Mouse (Mus musculus) CH12.LX (cell line): ENCODE measurements around the gene Gm20388.

Source experiments
- CTCF ChIP-seq, 2 experiments: IDR thresholded peaks in 1 of 2; conservative IDR thresholded peaks in 1 of 2; 2 replicates each; pipeline ENCODE4 v1.5.1; 2011 to 2012; ENCODE audit warnings: low read depth in 2 of 2, low read length in 2 of 2, improper control_type of control experiment in 1 of 2, inconsistent platforms in 1 of 2, mild to moderate bottlenecking in 1 of 2, moderate library complexity in 1 of 2
- ELF1 ChIP-seq: IDR thresholded peaks from 2 replicates; pipeline ENCODE4 v1.6.1; 2014; ENCODE audit warnings: low read depth, mild to moderate bottlenecking, inconsistent platforms, low read length, improper control_type of control experiment
- EP300 ChIP-seq: IDR thresholded peaks from 2 replicates; pipeline ENCODE4 v1.6.1; 2011; ENCODE audit warnings: low read length, improper control_type of control experiment
- GABPA ChIP-seq: IDR thresholded peaks from 2 replicates; pipeline ENCODE4 v1.6.1; 2012; ENCODE audit warnings: low read depth, low read length, improper control_type of control experiment, inconsistent platforms; ENCODE audit not compliant: insufficient replicate concordance
- HCFC1 ChIP-seq: IDR thresholded peaks from 2 replicates; pipeline ENCODE4 v1.6.1; 2012; ENCODE audit warnings: low read depth, mild to moderate bottlenecking, inconsistent platforms, low read length, improper control_type of control experiment
- MYC ChIP-seq: IDR thresholded peaks from 2 replicates; pipeline ENCODE4 v1.6.1; 2011; ENCODE audit warnings: low read depth, mild to moderate bottlenecking, improper control_type of control experiment, low read length
- NELFE ChIP-seq: IDR thresholded peaks from 2 replicates; pipeline ENCODE4 v1.6.1; 2011; ENCODE audit warnings: low read depth, low read length, improper control_type of control experiment
- NRF1 ChIP-seq: IDR thresholded peaks from 2 replicates; pipeline ENCODE4 v1.6.1; 2014; ENCODE audit warnings: low read depth, mild to moderate bottlenecking, inconsistent platforms, low read length, improper control_type of control experiment, moderate library complexity
- POLR2A ChIP-seq: IDR thresholded peaks from 2 replicates; pipeline ENCODE4 v1.6.1; 2011; ENCODE audit warnings: low read depth, mild to moderate bottlenecking, improper control_type of control experiment, low read length
- SMC3 ChIP-seq: IDR thresholded peaks from 2 replicates; pipeline ENCODE4 v1.6.1; 2011; ENCODE audit warnings: low read depth, low read length, improper control_type of control experiment
- TBP ChIP-seq: conservative IDR thresholded peaks from 2 replicates; pipeline ENCODE4 v1.6.1; 2011; ENCODE audit warnings: low read depth, low read length, improper control_type of control experiment
- USF2 ChIP-seq: conservative IDR thresholded peaks from 2 replicates; pipeline ENCODE4 v1.6.1; 2011; ENCODE audit warnings: low read depth, low read length, improper control_type of control experiment
- ZMIZ1 ChIP-seq: IDR thresholded peaks from 2 replicates; pipeline ENCODE4 v1.6.1; 2012; ENCODE audit warnings: low read depth, mild to moderate bottlenecking, inconsistent platforms, low read length, improper control_type of control experiment

DNA sequence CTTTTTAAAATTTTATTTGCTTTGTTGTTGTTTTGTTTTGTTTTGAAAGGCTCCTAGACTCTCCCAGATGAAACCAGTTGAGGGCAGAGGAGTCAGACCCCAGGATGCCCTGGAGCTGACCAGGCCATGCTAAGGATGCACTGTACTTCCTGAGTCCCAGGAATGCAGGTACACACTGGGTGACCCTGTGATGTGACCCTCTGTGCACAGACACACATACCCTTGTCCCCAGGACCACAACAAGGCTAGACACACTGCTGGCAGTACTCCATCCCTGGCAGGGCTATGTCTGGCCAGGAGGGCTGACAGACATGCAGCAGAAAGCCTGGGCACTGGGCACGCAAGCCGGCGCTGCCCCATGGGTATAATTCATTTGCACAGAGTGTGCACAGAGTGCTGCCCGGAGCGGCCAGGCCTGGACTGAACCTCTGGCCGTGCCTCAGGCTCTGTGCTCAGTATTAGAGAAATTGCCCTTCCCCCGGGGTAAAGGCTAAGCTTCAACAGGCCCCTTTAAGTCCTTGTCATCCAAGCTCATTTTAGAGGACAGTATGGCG is 2856.1 kb downstream of the Gm20388 start:
- TF ChIP-seq CTCF (conservative IDR thresholded peaks at IDR 0.05 in 1 of 2, IDR thresholded peaks at IDR 0.05 in 1 of 2; ENCODE audit: low read depth in 2 of 2, low read length in 2 of 2) (no peak), ZMIZ1 (no peak), POLR2A (no peak), ELF1 (no peak), MYC (no peak), NRF1 (no peak), EP300 (no peak), SMC3 (no peak), GABPA (no peak), HCFC1 (no peak), USF2 (no peak), NELFE (no peak), TBP (no peak)
